Mouse (Mus musculus): ENCODE data around the gene Polr2l.

Polr2l gene

GRCm38 (mm10) chr7:141467230-141468030 is 7.5 kb downstream of the Polr2l start, which contains the start of gene Cd151:
Cd151 (plus strand) TSS chr7:141467392.
- peak; percentile 92 for DNase-seq (ENCODE audit: low read depth, low spot score)

DNA sequence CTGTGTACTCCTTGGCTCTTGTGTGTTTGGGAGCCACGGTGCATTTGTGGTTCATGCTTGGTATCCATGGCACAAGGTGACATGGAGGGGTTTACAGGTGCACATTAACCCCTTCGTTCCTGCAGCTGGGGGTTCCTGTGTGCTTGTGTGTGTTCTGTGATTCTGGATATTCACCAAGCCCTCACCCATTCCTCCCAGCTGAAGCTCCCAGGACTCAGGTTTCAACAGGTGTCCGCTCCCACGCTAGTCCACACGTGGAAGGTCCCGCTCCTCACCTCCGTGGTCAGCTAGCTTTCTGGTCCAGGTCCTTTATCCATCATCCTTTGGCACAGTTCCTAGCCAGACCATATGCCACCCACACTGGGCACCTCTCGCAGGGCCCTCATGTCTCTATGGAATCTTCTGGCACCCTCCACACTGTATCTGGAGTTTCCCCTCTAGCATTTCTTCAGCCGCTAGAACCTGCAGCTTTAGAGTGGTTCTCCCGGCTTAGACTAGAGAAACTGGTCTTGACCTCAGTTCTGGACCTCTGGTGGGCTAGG is 8.3 kb downstream of the Polr2l start:
- DNase-seq (ENCODE audit: low read depth, low spot score), result no peak

DNA sequence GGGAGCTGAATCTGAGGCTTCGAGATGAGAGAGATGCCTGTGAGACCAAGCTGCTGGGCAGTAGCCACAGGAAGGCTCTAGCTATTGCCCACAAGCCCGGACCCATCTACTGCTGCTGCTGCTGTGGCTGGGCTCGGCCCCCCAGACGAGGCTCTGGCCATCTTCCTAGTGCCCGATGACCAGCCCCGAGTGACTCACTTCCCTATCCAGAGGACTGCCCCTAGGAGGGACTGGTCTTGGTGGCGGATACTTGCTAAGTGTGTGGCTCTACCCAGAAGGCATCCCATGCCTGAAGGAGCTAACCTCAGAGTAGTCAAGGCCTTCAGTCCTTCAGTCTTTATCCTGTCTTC is 8.9 kb downstream of the Polr2l start:
- no peak for DNase-seq (ENCODE audit: low read depth, low spot score)

GRCm38 (mm10) chr7:141465388-141466044 is 9.4 kb downstream of the Polr2l start:
- no peak for DNase-seq (ENCODE audit: low read depth, low spot score)

- DNase-seq (ENCODE audit: low read depth, low spot score), result no peak
These were observed 10.2 kb downstream of the Polr2l start for GRCm38 (mm10) chr7:141464603-141465201.

- no peak for DNase-seq (ENCODE audit: low read depth, low spot score)
These were observed 10.9 kb downstream of the Polr2l start for GRCm38 (mm10) chr7:141463824-141464602.

DNA sequence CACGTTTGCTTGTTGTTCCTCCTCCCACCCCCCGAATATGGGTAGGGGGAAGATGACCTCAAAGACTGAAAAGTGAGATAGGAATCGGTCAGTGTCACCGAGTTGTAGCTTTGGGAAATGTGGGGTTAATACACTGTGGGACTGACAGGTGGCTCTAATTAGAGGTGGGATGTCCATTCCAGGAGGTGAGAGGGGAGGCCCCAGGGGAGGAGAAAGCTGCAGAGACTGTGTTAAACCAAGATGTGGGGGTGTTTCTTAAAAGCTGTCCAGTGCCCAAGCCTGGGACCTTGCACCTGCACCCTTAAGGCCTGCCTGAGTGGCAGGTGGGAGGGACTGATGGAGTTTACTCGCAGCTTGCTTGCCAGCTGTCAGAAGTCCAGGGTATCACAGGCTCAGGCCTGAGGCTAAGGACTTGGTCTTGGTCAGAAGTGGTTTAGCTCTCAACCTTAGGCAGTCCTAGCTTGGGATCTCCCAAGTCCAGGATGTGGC is 12.6 kb downstream of the Polr2l start:
- DNase-seq (ENCODE audit: low read depth, low spot score), result peak; percentile 40

DNA sequence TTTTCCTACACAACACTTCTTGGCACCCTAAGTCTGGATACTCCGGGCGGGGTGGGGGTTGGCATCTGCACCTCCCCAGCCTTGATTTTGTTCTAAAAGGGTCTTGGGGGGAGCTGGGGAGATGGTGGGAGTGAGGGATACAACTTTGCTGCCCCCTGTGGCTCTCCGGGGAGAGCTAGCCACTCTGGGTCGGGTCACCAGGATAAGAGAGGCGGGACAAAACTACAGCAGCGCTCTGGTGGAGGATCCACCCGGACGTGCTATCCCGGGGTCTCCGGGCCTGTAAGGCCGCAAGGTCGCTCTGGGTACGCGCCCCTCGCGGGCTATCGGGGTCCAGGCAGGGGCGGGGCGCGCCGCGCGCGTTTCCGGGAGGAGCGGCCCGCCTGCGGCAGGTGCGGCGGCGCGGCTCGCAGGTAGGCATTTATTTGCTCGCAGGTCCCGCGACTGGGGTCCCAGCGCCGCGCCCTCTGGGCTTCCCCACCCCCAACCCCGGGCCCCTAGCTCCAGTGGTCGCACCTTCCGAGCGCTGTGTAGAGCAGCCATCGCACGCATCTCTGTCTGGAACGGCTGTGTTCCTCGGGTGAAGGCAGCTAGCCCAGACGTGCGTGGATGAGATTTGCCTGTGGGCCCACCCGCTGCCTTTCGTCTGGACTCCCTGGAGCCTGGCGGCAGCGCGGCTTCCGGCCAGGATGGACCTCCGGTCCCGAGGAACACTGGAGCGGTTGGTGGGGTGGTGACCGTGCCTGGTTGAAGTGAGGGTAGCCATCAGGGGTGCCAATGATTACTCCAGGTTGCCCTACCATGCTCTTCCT is 13.2 kb downstream of the Polr2l start:
- no peak for DNase-seq (ENCODE audit: low read depth, low spot score)

GRCm38 (mm10) chr7:141460391-141461113 is 14.4 kb downstream of the Polr2l start, which contains the start of gene Cracr2b:
Cracr2b (plus strand) TSS chr7:141461094.
- no peak for DNase-seq (ENCODE audit: low read depth, low spot score)

DNA sequence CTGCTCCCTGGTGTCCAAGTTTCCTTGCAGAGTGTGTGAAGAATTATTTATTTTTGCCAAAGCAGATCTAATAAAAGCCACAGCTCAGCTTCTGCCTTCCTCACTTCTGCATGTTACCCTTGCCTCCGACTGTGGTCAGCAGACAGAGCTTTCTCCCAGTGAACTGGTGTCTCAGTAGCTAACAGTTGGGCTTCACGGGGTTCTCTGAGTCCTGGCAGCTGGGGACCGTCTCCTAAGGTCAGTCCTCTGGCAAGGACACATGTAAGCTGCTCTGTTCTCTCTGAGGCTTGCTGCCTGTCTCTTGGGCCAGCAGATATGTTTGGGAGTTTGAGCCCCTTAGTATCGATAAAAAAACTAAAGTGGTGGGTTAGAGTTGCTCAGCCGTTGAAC is 14.9 kb downstream of the Polr2l start:
- no peak for DNase-seq (ENCODE audit: low read depth, low spot score)

DNA sequence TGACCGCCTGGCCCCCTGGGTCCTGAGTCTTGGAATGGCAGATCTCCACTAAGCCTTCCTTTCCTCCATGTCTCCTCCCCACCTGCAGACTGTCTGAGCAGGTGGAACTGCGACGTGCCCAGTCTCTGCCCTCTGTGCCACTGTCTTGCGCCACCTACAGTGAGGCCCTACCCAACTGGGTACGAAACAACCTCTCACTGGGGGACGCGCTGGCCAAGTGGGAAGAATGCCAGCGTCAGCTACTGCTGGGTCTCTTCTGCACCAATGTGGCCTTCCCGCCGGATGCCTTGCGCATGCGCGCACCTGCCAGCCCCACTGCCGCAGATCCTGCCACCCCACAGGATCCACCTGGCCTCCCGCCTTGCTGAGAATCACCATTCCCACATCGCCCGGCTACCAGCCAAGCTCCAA is 15.6 kb downstream of the Polr2l start:
- DNase-seq (ENCODE audit: low read depth, low spot score), result no peak

- DNase-seq (ENCODE audit: low read depth, low spot score), result no peak
These were observed 16.3 kb downstream of the Polr2l start for GRCm38 (mm10) chr7:141458661-141459060.

- DNase-seq (ENCODE audit: low read depth, low spot score), result peak; percentile 60
These were observed 16.8 kb downstream of the Polr2l start for GRCm38 (mm10) chr7:141457986-141458660.

GRCm38 (mm10) chr7:141457236-141457635 is 17.7 kb downstream of the Polr2l start:
- no peak for DNase-seq (ENCODE audit: low read depth, low spot score)

GRCm38 (mm10) chr7:141456739-141457138 is 18.2 kb downstream of the Polr2l start:
- no peak for DNase-seq (ENCODE audit: low read depth, low spot score)

- DNase-seq (ENCODE audit: low read depth, low spot score), result peak; percentile 82
These were observed 19.2 kb downstream of the Polr2l start for GRCm38 (mm10) chr7:141455610-141456314.

- peak; percentile 98 for DNase-seq (ENCODE audit: low read depth, low spot score)
These were observed 19.9 kb downstream of the Polr2l start, which contains the start of gene Pnpla2 for GRCm38 (mm10) chr7:141454967-141455551. Pnpla2 (plus strand) TSS chr7:141455198.

DNA sequence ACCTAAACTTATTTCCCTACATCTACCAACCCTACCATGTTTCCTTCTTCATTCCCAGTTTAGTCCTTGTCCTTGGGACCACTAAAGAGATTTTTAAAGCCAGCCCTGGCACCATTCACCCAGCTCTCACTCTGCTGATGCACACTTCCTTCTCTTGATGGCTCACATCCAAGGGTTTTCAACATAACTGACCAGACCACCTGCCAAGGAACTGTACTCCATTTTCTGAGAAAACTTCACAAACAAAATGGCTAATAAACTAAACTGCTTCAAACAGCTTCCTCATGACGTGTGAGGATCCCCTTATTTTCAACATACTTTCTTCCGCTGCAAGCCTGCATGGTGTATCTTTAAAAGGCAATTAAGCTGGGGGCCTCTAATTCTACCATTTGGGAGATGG is 21.3 kb downstream of the Polr2l start:
- no peak for DNase-seq (ENCODE audit: low read depth, low spot score)
